Mouse (Mus musculus) left cerebral cortex, postnatal 10 days (tissue): ENCODE measurements around the gene Zfp523. TPM values are rescaled to one million over a fixed set of nuclear protein-coding genes. Genes with fewer than 3 reads are reported as not detected.

Experiments
- total RNA-seq, 2 experiments: library from RNA; stranded (reverse); gene quantifications; 2 replicates each; pipeline ENCODE4 v1.2.3; 2021

The Zfp523 gene
- total RNA-seq, 2 experiments from 2014 or later = 87.3 to 95.6 TPM

Other genes with a start within 250 kb of the Zfp523 start
- 1 to 10 TPM; 1.6 to 2.4 TPM for gene Tcp11, start 96.5 kb upstream of the Zfp523 start, total RNA-seq
- gene Scube3, start 35.0 kb upstream of the Zfp523 start, total RNA-seq = 1 to 10 TPM; 2.2 to 2.4 TPM
- 1 to 10 TPM; 4.9 to 5.4 TPM for gene Def6, start 30.6 kb downstream of the Zfp523 start, total RNA-seq
- 10 to 100 TPM; 19.4 to 23.8 TPM for gene Ppard, start 55.6 kb downstream of the Zfp523 start, total RNA-seq
- 10 to 100 TPM; 32.2 to 33.3 TPM for gene Fance, start 136.4 kb downstream of the Zfp523 start, total RNA-seq
- 100 to 1,000 TPM; 454 to 468 TPM for gene Rpl10a, start 151.3 kb downstream of the Zfp523 start, total RNA-seq
- gene Tead3, start 173.7 kb downstream of the Zfp523 start, total RNA-seq = 1 to 10 TPM; 3.0 to 3.3 TPM
- gene Tulp1, start 188.1 kb downstream of the Zfp523 start, total RNA-seq = not detected